Comparison of ENCODE assay signal across 17 mouse cellular contexts in genomic region chr5:124500573-124500972, GRCm38 (mm10). TPM values are rescaled to one million over a fixed set of nuclear protein-coding genes. Genes with fewer than 3 reads are reported as not detected.
DNase-seq lines count a peak whose midpoint lies in the region; ATAC-seq lines count a peak whose summit lies in the region.
"Had no signal": no experiment of that assay in that cellular context is flagged by ENCODE, and none has a peak within 500 bp of the region (broad histone marks: within the 10 kb centered on the region; RNA-seq: fewer than 3 reads in every experiment).

No protein-coding gene starts in this region.

- WGBS in heart, embryonic 11.5 days (ENCODE audit: insufficient replicate concordance), result 95% methylated on average over 3 of the region's 3 CpGs
- WGBS in kidney, embryonic 14.5 days, result 95% methylated on average over 3 of the region's 3 CpGs
- WGBS in midbrain, embryonic 15.5 days, result 92% methylated on average over 3 of the region's 3 CpGs

- intact Hi-C loops in heart, postnatal 14 days (cut with DNase I), result no loop called here

- no peak overlapping the region for H3K4me2 ChIP-seq in heart, embryonic 11.5 days
- no peak overlapping the region for H3K4me2 ChIP-seq in kidney, embryonic 14.5 days (replicated peaks; ENCODE audit: low read depth, low read length)
- no peak overlapping the region for H3K4me2 ChIP-seq in midbrain, embryonic 15.5 days
- H3K4me2 ChIP-seq: limb, embryonic 12.5 days had no signal

- no peak overlapping the region for H3K9ac ChIP-seq in heart, embryonic 11.5 days (ENCODE audit: low read depth, low read length)
- no peak overlapping the region for H3K9ac ChIP-seq in kidney, embryonic 14.5 days (ENCODE audit: low read depth, low read length)
- H3K9ac ChIP-seq in midbrain, embryonic 15.5 days, result no peak overlapping the region
- H3K9ac ChIP-seq: limb, embryonic 12.5 days had no signal

- H3K4me3 ChIP-seq in heart, embryonic 11.5 days (ENCODE audit: low read depth, low read length), result no peak overlapping the region
- no peak overlapping the region for H3K4me3 ChIP-seq in kidney, embryonic 14.5 days (ENCODE audit: low read length)
- no peak overlapping the region for H3K4me3 ChIP-seq in midbrain, embryonic 15.5 days
- H3K4me3 ChIP-seq: forebrain, embryonic 10.5 days; hindbrain, embryonic 10.5 days; limb, embryonic 12.5 days had no signal

- no peak for ATAC-seq in heart, embryonic 11.5 days (replicated peaks; ENCODE audit: insufficient number of reproducible peaks, low FRiP score, low TSS enrichment)
- no peak for ATAC-seq in kidney, embryonic 14.5 days (ENCODE audit: low FRiP score, low TSS enrichment)
- ATAC-seq in midbrain, embryonic 15.5 days (replicated peaks), result no peak
- ATAC-seq: intestine, embryonic 16.5 days had no signal

- peak; percentile 98 for DNase-seq in heart, adult 11 months
- DNase-seq in right cerebral cortex, adult 18-20 months, result peak; percentile 78
- DNase-seq in right cerebral cortex, postnatal 14 days, result no peak
- DNase-seq in heart, postnatal 14 days, result peak; percentile 43 to 51
- DNase-seq in urinary bladder, postnatal 4 days (ENCODE audit: low spot score in 2 of 2), result no peak
- DNase-seq: B cell, adult 2 months; cerebellum, adult 9-11 months; gastrocnemius, postnatal 10 days; kidney, postnatal 4 days had no signal

- no peaks in the 10 kb centered on the region for H3K9me3 ChIP-seq in heart, embryonic 11.5 days (replicated peaks; ENCODE audit: control insufficient read depth, low read length)
- no peaks in the 10 kb centered on the region for H3K9me3 ChIP-seq in kidney, embryonic 14.5 days (ENCODE audit: control insufficient read depth, low read length)
- no peaks in the 10 kb centered on the region for H3K9me3 ChIP-seq in midbrain, embryonic 15.5 days
- H3K9me3 ChIP-seq: forebrain, embryonic 10.5 days; hindbrain, embryonic 10.5 days; limb, embryonic 12.5 days had no signal

- H3K36me3 ChIP-seq in heart, embryonic 11.5 days (ENCODE audit: control insufficient read depth, insufficient read depth, low read length), result peaks cover 21% of the 10 kb centered on the region
- H3K36me3 ChIP-seq in kidney, embryonic 14.5 days (ENCODE audit: control insufficient read depth, insufficient read depth, low read length), result peaks cover 53% of the 10 kb centered on the region
- no peaks in the 10 kb centered on the region for H3K36me3 ChIP-seq in midbrain, embryonic 15.5 days (replicated peaks)

- H3K27ac ChIP-seq in heart, embryonic 11.5 days (ENCODE audit: low read depth, low read length), result no peak overlapping the region
- no peak overlapping the region for H3K27ac ChIP-seq in kidney, embryonic 14.5 days (ENCODE audit: low read depth, low read length)
- H3K27ac ChIP-seq in midbrain, embryonic 15.5 days, result no peak overlapping the region
- H3K27ac ChIP-seq: forebrain, embryonic 10.5 days; hindbrain, embryonic 10.5 days; limb, embryonic 12.5 days; macrophage had no signal

- no peaks in the 10 kb centered on the region for H3K27me3 ChIP-seq in heart, embryonic 11.5 days (ENCODE audit: control insufficient read depth, insufficient read depth, low read length)
- no peaks in the 10 kb centered on the region for H3K27me3 ChIP-seq in kidney, embryonic 14.5 days (ENCODE audit: control insufficient read depth, insufficient read depth, low read length)
- no peaks in the 10 kb centered on the region for H3K27me3 ChIP-seq in midbrain, embryonic 15.5 days (replicated peaks)
- H3K27me3 ChIP-seq: limb, embryonic 12.5 days had no signal

- H3K4me1 ChIP-seq in heart, embryonic 11.5 days (ENCODE audit: control insufficient read depth, insufficient read depth, low read length), result peaks cover 12% of the 10 kb centered on the region
- no peaks in the 10 kb centered on the region for H3K4me1 ChIP-seq in kidney, embryonic 14.5 days (ENCODE audit: control insufficient read depth, insufficient read depth, low read length)
- H3K4me1 ChIP-seq in midbrain, embryonic 15.5 days, result no peaks in the 10 kb centered on the region
- H3K4me1 ChIP-seq: limb, embryonic 12.5 days had no signal

RNA-seq across cellular contexts. Expression of gene Snrnp35, which starts 17.6 kb away (rescaled TPM):
- polyA plus RNA-seq in heart, embryonic 11.5 days (2014; fragmentation: Nextera tagmentation; extraction: Ambion mirVana), result 12.4 and 12.8 TPM in 2 replicates
- 10 to 100 TPM in 1 of 2 experiments, 1 to 10 TPM in 1; 9.6 to 13.1 TPM for total RNA-seq in heart, postnatal 14 days (2021)
- polyA plus RNA-seq in kidney, embryonic 14.5 days (2014; fragmentation: Nextera tagmentation; extraction: Ambion mirVana), result 12.8 and 23.8 TPM in 2 replicates
- 18.9 and 19.1 TPM in 2 replicates for polyA plus RNA-seq in midbrain, embryonic 15.5 days (2015; fragmentation: Nextera tagmentation; extraction: Ambion mirVana)

RNA-seq across cellular contexts. Expression of gene Rilpl2, which starts 22.4 kb away (rescaled TPM):
- polyA plus RNA-seq in heart, embryonic 11.5 days (2014; fragmentation: Nextera tagmentation; extraction: Ambion mirVana), result 15.5 and 16.3 TPM in 2 replicates
- 1 to 10 TPM; 8.8 to 9.5 TPM for total RNA-seq in heart, postnatal 14 days (2021)
- 29.4 and 31.7 TPM in 2 replicates for polyA plus RNA-seq in kidney, embryonic 14.5 days (2014; fragmentation: Nextera tagmentation; extraction: Ambion mirVana)
- polyA plus RNA-seq in midbrain, embryonic 15.5 days (2015; fragmentation: Nextera tagmentation; extraction: Ambion mirVana), result 24.7 and 25.2 TPM in 2 replicates

RNA-seq across cellular contexts. Expression of gene Rilpl1, which starts 30.6 kb away (rescaled TPM):
- 25.3 and 27.6 TPM in 2 replicates for polyA plus RNA-seq in heart, embryonic 11.5 days (2014; fragmentation: Nextera tagmentation; extraction: Ambion mirVana)
- 100 to 1,000 TPM; 167 to 179 TPM for total RNA-seq in heart, postnatal 14 days (2021)
- polyA plus RNA-seq in kidney, embryonic 14.5 days (2014; fragmentation: Nextera tagmentation; extraction: Ambion mirVana), result 21.9 and 26.1 TPM in 2 replicates
- polyA plus RNA-seq in midbrain, embryonic 15.5 days (2015; fragmentation: Nextera tagmentation; extraction: Ambion mirVana), result 11.8 and 14.3 TPM in 2 replicates

RNA-seq across cellular contexts. Expression of gene Tmed2, which starts 39.9 kb away (rescaled TPM):
- polyA plus RNA-seq in heart, embryonic 11.5 days (2014; fragmentation: Nextera tagmentation; extraction: Ambion mirVana), result 490 and 526 TPM in 2 replicates
- 100 to 1,000 TPM; 170 to 175 TPM for total RNA-seq in heart, postnatal 14 days (2021)
- polyA plus RNA-seq in kidney, embryonic 14.5 days (2014; fragmentation: Nextera tagmentation; extraction: Ambion mirVana), result 457 and 564 TPM in 2 replicates
- 321 and 332 TPM in 2 replicates for polyA plus RNA-seq in midbrain, embryonic 15.5 days (2015; fragmentation: Nextera tagmentation; extraction: Ambion mirVana)

RNA-seq across cellular contexts. Expression of gene Ddx55, which starts 52.1 kb away (rescaled TPM):
- polyA plus RNA-seq in heart, embryonic 11.5 days (2014; fragmentation: Nextera tagmentation; extraction: Ambion mirVana), result 7.5 and 8.4 TPM in 2 replicates
- 1 to 10 TPM; 5.4 to 6.7 TPM for total RNA-seq in heart, postnatal 14 days (2021)
- polyA plus RNA-seq in kidney, embryonic 14.5 days (2014; fragmentation: Nextera tagmentation; extraction: Ambion mirVana), result 14.0 and 17.3 TPM in 2 replicates
- 26.7 and 30.5 TPM in 2 replicates for polyA plus RNA-seq in midbrain, embryonic 15.5 days (2015; fragmentation: Nextera tagmentation; extraction: Ambion mirVana)

Comparison
In these comparisons a context has a peak if more than half of its experiments do, and no peak if none do; other contexts are left out.
1. DNase-seq: peak in heart, adult 11 months (single experiment), right cerebral cortex, adult 18-20 months (single experiment) and heart, postnatal 14 days (2 of 2); none in right cerebral cortex, postnatal 14 days (single experiment) and urinary bladder, postnatal 4 days (0 of 2).